Mouse (Mus musculus): ENCODE results near the gene Tmem63a.

DNA sequence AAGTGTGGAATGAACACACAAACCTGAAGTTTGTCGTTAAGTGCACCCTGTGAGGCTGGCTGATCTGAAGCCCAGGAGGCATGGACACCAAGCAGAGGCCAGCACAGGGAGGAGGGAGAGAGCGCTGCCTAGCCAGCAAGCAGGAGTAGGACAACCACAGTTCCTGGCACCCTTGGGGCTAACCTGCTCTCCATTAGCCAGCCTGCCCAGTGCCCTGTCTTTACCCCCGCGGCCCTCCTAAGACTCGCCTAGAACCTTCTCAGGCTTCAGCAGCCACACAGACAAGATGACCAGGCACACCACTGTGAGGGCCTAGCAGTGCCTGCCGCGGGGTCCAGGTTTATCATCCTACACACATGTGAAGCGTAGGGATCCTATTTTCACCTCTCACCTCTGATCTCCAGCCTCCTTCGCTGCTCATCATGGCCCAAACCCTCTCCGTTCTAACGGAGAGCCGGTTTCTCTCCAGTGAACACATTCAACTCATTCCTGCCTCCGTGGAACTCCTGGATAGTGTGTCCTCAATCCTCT, 75.8 kb downstream of the Tmem63a start:
- TF ChIP-seq GATA1 (IDR thresholded peaks at IDR 0.05; ENCODE audit: borderline replicate concordance, low read length) (no peak), FLI1 (IDR thresholded peaks at IDR 0.05; ENCODE audit: low read length) (no peak)

All from megakaryocyte, embryonic 14.5 days (primary cell).